Mouse (Mus musculus) leukemia stem cell, adult 10-12 weeks (primary cell): ENCODE data around the gene Clasp1. TPM values are rescaled to one million over a fixed set of nuclear protein-coding genes. Genes with fewer than 3 reads are reported as not detected.

Source experiments
- polyA plus RNA-seq: library from polyadenylated mRNA; stranded (reverse); fragments of >175 nt; gene quantifications from 2 replicates; pipeline ENCODE4 v1.2.3, GENCODE M21; 2012; ENCODE audit warnings: low replicate concordance

Clasp1 gene
- 34.8 and 58.2 TPM in 2 replicates for polyA plus RNA-seq

DNA sequence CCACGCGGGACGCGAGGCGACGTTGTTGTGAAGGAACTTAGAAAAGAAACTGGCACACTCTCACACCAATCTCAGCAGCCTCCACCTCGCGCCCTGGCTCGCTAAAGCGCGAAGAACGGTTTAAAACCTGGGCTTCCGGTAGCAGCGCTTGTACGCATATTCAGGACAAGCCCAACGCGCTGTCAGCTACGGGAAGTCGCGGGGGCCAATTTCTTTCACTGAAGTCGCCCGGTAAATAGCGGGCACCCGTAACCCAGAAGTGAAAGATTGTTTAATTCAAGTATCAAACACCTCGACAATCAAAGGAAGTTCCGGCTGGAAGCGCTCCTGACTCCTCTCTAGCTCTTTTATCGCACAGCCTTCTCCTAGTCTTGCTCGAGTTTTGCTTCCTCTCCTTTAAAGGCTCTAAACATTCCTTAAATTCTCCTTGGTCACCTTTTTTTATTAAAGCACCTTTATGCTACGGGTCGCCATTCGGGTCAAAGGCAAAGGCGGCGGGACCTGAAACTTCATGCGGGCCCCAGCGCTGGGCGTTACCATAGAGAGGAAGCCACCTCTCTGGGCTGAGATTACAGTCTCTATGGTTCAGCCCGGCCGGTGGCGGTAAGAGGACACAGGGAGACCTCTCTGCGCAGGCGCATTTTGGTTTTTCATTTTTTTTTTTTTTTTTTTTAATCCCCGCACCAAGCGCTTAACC, at the start of gene Clasp1:
Clasp1 (plus strand) TSS at position 302 of the 697 bp plus-strand sequence.

DNA sequence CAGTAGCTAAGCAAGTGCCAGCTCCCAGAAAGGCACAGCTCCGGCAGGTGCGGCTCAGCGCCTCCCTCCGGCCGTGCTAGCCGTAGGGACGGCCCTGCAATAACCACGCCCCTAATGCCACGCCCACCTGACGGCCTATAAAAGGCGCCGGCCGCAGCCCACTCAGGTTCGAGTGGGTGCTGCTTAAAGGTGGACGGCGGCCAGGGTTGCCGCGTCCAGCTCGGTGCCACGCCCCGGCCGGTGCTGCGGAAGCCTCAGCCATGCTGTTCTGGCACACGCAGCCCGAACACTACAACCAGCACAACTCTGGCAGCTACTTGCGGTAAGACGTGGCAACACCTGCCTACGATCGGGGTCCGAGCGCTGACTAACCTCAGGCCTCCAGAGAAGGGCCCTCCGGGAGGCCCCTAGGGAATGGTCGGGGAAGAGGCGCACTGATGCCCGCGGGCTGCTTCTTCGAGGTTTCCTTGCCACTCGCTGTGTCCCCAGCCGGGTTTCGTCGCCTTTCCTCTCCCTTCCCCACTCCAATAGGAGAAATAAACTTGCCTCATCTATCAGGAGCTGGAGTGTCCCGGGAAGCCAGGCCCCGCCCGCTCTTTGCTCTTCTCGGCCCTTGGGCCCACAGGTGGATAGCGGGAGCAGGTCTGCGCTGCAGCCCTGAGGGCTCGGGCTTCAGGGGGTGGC, 239.1 kb downstream of the Clasp1 start, which contains the start of gene Tfcp2l1:
Tfcp2l1 (plus strand) TSS at position 165 of the 684 bp plus-strand sequence.

Other genes starting within 250 kb of the Clasp1 start
- gene Gm29106, start 212.5 kb upstream of the Clasp1 start, polyA plus RNA-seq, result not detected in 2 replicates
- gene Tsn, start 77.3 kb upstream of the Clasp1 start, polyA plus RNA-seq, result 1.6 and 10.3 TPM in 2 replicates
- 1.5 and 9.2 TPM in 2 replicates for gene Nifk, start 67.2 kb upstream of the Clasp1 start, polyA plus RNA-seq
- gene Tfcp2l1, start 238.9 kb downstream of the Clasp1 start, polyA plus RNA-seq, result 0.30 and 0.46 TPM in 2 replicates